Mouse (Mus musculus) midbrain, embryonic 10.5 days (tissue): ENCODE data around the gene Kcne3. TPM values are rescaled to one million over a fixed set of nuclear protein-coding genes. Genes with fewer than 3 reads are reported as not detected.

Source experiments
- DNase-seq: peaks from one replicate; pipeline ENCODE4 v3.0.0-alpha.2; 2017; ENCODE audit warnings: low spot score
- H3K27ac ChIP-seq: fragments of 300-500 bp; sonication (generic); replicated peaks from 2 replicates; pipeline ENCODE4 v1.5.1; 2016; ENCODE audit warnings: mild to moderate bottlenecking
- H3K27me3 ChIP-seq: fragments of 300-500 bp; sonication (generic); 2 replicates; pipeline ENCODE4 v1.6.1; 2016; ENCODE audit warnings: low read depth, mild to moderate bottlenecking; ENCODE audit not compliant: poor library complexity, severe bottlenecking
- H3K36me3 ChIP-seq: fragments of 300-500 bp; sonication (generic); 2 replicates; pipeline ENCODE4 v1.6.1; 2016; ENCODE audit warnings: mild to moderate bottlenecking, moderate library complexity
- H3K4me1 ChIP-seq: fragments of 300-500 bp; sonication (generic); 2 replicates; pipeline ENCODE4 v1.6.1; 2016
- H3K4me3 ChIP-seq: fragments of 300-500 bp; sonication (generic); 2 replicates; pipeline ENCODE4 v1.5.1; 2016; ENCODE audit warnings: mild to moderate bottlenecking, moderate library complexity
- H3K9me3 ChIP-seq: fragments of 300-500 bp; sonication (generic); replicated peaks from 2 replicates; pipeline ENCODE4 v1.6.1; 2016; ENCODE audit warnings: mild to moderate bottlenecking
- WGBS: fragments of 180-500 bp; shearing (Covaris S2); methylation state at CpG from one replicate; pipeline ENCODE4 v1.1.7; 2016; 5-methylcytosine and 5-hydroxymethylcytosine counted together
- polyA plus RNA-seq: library from polyadenylated mRNA; unstranded; fragments of >200 nt; fragmentation: Nextera tagmentation; extraction: Ambion mirVana; gene quantifications from 2 replicates; pipeline ENCODE4 v1.2.1, GENCODE M21; 2016

Kcne3 gene
- polyA plus RNA-seq, 1 experiment from 2014 or later, result 6.7 TPM

- no peaks in the 10 kb centered on the region for H3K4me1 ChIP-seq
- H3K27ac ChIP-seq, result no peak overlapping the region
- 5% methylated on average over 4 of the region's 4 CpGs for WGBS
- no peak overlapping the region for H3K4me3 ChIP-seq
- no peaks in the 10 kb centered on the region for H3K36me3 ChIP-seq
- no peaks in the 10 kb centered on the region for H3K27me3 ChIP-seq
- no peaks in the 10 kb centered on the region for H3K9me3 ChIP-seq
- DNase-seq, result peak; percentile 36
Measured at GRCm38 (mm10) chr7:100190778-100191177, 14.5 kb downstream of the Kcne3 start.

GRCm38 (mm10) chr7:100201191-100201590, 24.9 kb downstream of the Kcne3 start:
- 89% methylated on average over 3 of the region's 3 CpGs for WGBS
- Histone ChIP-seq H3K27ac (no peak overlapping the region), H3K9me3 (no peaks in the 10 kb centered on the region), H3K4me1 (no peaks in the 10 kb centered on the region), H3K36me3 (no peaks in the 10 kb centered on the region), H3K27me3 (no peaks in the 10 kb centered on the region), H3K4me3 (no peak overlapping the region)
- DNase-seq, result no peak

- no peaks in the 10 kb centered on the region for H3K36me3 ChIP-seq
- no peak overlapping the region for H3K4me3 ChIP-seq
- no peak for DNase-seq
- H3K9me3 ChIP-seq, result no peaks in the 10 kb centered on the region
- no peak overlapping the region for H3K27ac ChIP-seq
- WGBS, result 75% methylated on average over 3 of the region's 3 CpGs
- no peaks in the 10 kb centered on the region for H3K27me3 ChIP-seq
- no peaks in the 10 kb centered on the region for H3K4me1 ChIP-seq
Measured at GRCm38 (mm10) chr7:100203616-100204015, 27.3 kb downstream of the Kcne3 start.

- Histone ChIP-seq H3K36me3 (no peaks in the 10 kb centered on the region), H3K4me1 (no peaks in the 10 kb centered on the region), H3K27ac (no peak overlapping the region), H3K4me3 (no peak overlapping the region), H3K27me3 (no peaks in the 10 kb centered on the region), H3K9me3 (no peaks in the 10 kb centered on the region)
- no peak for DNase-seq
- WGBS, result 85% methylated on average over 6 of the region's 6 CpGs
Measured at GRCm38 (mm10) chr7:100204871-100205270, 28.6 kb downstream of the Kcne3 start.

- Histone ChIP-seq H3K27me3 (no peaks in the 10 kb centered on the region), H3K27ac (no peak overlapping the region), H3K9me3 (no peaks in the 10 kb centered on the region), H3K36me3 (no peaks in the 10 kb centered on the region), H3K4me3 (no peak overlapping the region), H3K4me1 (no peaks in the 10 kb centered on the region)
- DNase-seq, result no peak
- WGBS, result 86% methylated on average over 2 of the region's 2 CpGs
Measured at GRCm38 (mm10) chr7:100206144-100206543, 29.8 kb downstream of the Kcne3 start.

- DNase-seq, result no peak
- Histone ChIP-seq H3K4me1 (no peaks in the 10 kb centered on the region), H3K4me3 (no peak overlapping the region), H3K27ac (no peak overlapping the region), H3K36me3 (no peaks in the 10 kb centered on the region), H3K27me3 (no peaks in the 10 kb centered on the region), H3K9me3 (no peaks in the 10 kb centered on the region)
Measured at GRCm38 (mm10) chr7:100207886-100208285, 31.6 kb downstream of the Kcne3 start.

- no peak for DNase-seq
Measured at GRCm38 (mm10) chr7:100214310-100214709, 38.0 kb downstream of the Kcne3 start.

GRCm38 (mm10) chr7:100215116-100215732, 38.9 kb downstream of the Kcne3 start:
- 67% methylated on average over 6 of the region's 6 CpGs for WGBS
- Histone ChIP-seq H3K4me3 (no peak overlapping the region), H3K4me1 (peaks cover 34% of the 10 kb centered on the region), H3K36me3 (no peaks in the 10 kb centered on the region), H3K27me3 (0 out of 2 replicates have a peak, but pooled peaks cover 4% of the 10 kb centered on the region), H3K27ac (peak overlapping the region; percentile 70), H3K9me3 (no peaks in the 10 kb centered on the region)
- no peak for DNase-seq

More at GRCm38 (mm10) chr7:100214310-100214709, 38.0 kb downstream of the Kcne3 start:
- WGBS, result 87% methylated on average over 4 of the region's 4 CpGs
- Histone ChIP-seq H3K36me3 (no peaks in the 10 kb centered on the region), H3K4me3 (no peak overlapping the region), H3K9me3 (no peaks in the 10 kb centered on the region), H3K4me1 (peaks cover 34% of the 10 kb centered on the region), H3K27me3 (0 out of 2 replicates have a peak, but pooled peaks cover 4% of the 10 kb centered on the region), H3K27ac (no peak overlapping the region)

- Histone ChIP-seq H3K27ac (peak overlapping the region; percentile 70), H3K4me1 (peaks cover 34% of the 10 kb centered on the region), H3K27me3 (0 out of 2 replicates have a peak, but pooled peaks cover 4% of the 10 kb centered on the region), H3K4me3 (no peak overlapping the region), H3K9me3 (no peaks in the 10 kb centered on the region), H3K36me3 (no peaks in the 10 kb centered on the region)
- no peak for DNase-seq
- WGBS, result 44% methylated on average over 10 of the region's 10 CpGs
Measured at GRCm38 (mm10) chr7:100215976-100216375, 39.7 kb downstream of the Kcne3 start.

- H3K9me3 ChIP-seq, result no peaks in the 10 kb centered on the region
- 0 out of 2 replicates have a peak, but pooled peaks cover 4% of the 10 kb centered on the region for H3K27me3 ChIP-seq
- H3K4me3 ChIP-seq, result no peak overlapping the region
- peak overlapping the region; percentile 70 for H3K27ac ChIP-seq
- no peaks in the 10 kb centered on the region for H3K36me3 ChIP-seq
- no peak for DNase-seq
- peaks cover 34% of the 10 kb centered on the region for H3K4me1 ChIP-seq
- WGBS, result 78% methylated on average over 9 of the region's 9 CpGs
Measured at GRCm38 (mm10) chr7:100216601-100217565, 40.6 kb downstream of the Kcne3 start.

GRCm38 (mm10) chr7:100227158-100227875, 51.0 kb downstream of the Kcne3 start, which contains the start of gene Pgm2l1:
TSS of gene Pgm2l1 (plus strand) at chr7:100227394.
- peak; percentile 95 for DNase-seq
- Histone ChIP-seq H3K27me3 (0 out of 2 replicates have a peak, but pooled peaks cover 10% of the 10 kb centered on the region), H3K4me1 (peaks cover 25% of the 10 kb centered on the region), H3K4me3 (peak within 1 kb of the TSS; percentile 91), H3K36me3 (no peaks in the 10 kb centered on the region), H3K27ac (peak within 1 kb of the TSS; percentile 85), H3K9me3 (no peaks in the 10 kb centered on the region)
- WGBS, result under 1% methylated on average over 72 of the region's 72 CpGs

- H3K4me1 ChIP-seq, result peaks cover 25% of the 10 kb centered on the region
- WGBS, result under 1% methylated on average over 23 of the region's 23 CpGs
- no peaks in the 10 kb centered on the region for H3K9me3 ChIP-seq
- peak overlapping the region; percentile 85 for H3K27ac ChIP-seq
- no peaks in the 10 kb centered on the region for H3K36me3 ChIP-seq
- 0 out of 2 replicates have a peak, but pooled peaks cover 10% of the 10 kb centered on the region for H3K27me3 ChIP-seq
- no peak for DNase-seq
- H3K4me3 ChIP-seq, result peak overlapping the region; percentile 91
Measured at GRCm38 (mm10) chr7:100227896-100228525, 51.7 kb downstream of the Kcne3 start.
